Mouse (Mus musculus): ENCODE measurements around the gene Hmbs. TPM values are rescaled to one million over a fixed set of nuclear protein-coding genes. Genes with fewer than 3 reads are reported as not detected.
"Not testable (repeated sequence)": the region's sequence is repeated elsewhere in the genome, so short reads cannot be mapped to it uniquely, and the experiment has no call there.

The Hmbs gene
- polyA plus RNA-seq, 1 experiment from 2014 or later = 1,466 TPM

GRCm38 (mm10) chr9:44343290-44343689, 738 bp downstream of the Hmbs start:
- H3K9me3 ChIP-seq (replicated peaks) = no peaks in the 10 kb centered on the region
- WGBS (ENCODE audit: insufficient replicate concordance) = 1% methylated on average over 6 of the region's 6 CpGs
- ATAC-seq (ENCODE audit: insufficient read depth) = peak; percentile 78
- peaks cover 43% of the 10 kb centered on the region for H3K4me1 ChIP-seq (replicated peaks)
- peak overlapping the region; percentile 82 for H3K4me2 ChIP-seq
- H3K27ac ChIP-seq (replicated peaks) = peak overlapping the region; percentile 100
- peak overlapping the region; percentile 96 for H3K9ac ChIP-seq
- H3K4me3 ChIP-seq (replicated peaks) = peak overlapping the region; percentile 81
- H3K36me3 ChIP-seq (replicated peaks) = peaks cover 62% of the 10 kb centered on the region
- H3K27me3 ChIP-seq = no peaks in the 10 kb centered on the region

DNA sequence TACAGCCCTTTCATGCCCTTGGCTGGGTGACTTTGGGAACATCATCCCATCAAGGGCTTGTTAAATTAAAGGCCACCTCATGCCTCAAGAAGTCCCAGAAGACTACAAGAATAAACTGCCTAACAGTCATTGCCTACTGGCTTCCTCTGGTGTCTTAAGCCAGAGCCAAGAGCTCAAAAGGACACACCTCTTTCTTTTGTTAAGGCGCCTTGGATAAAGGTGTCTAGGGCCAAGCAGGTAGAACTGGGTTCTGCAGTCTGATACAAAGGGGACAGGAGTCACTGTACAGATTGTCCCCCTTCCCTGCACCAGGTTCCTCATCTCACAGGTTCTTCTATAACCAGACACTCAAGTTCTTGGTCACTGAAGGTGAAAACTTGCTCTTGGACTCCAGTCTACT, 1.4 kb downstream of the Hmbs start:
- peak overlapping the region; percentile 82 for H3K4me2 ChIP-seq
- no peaks in the 10 kb centered on the region for H3K9me3 ChIP-seq (replicated peaks)
- H3K27me3 ChIP-seq = no peaks in the 10 kb centered on the region
- H3K4me1 ChIP-seq (replicated peaks) = peaks cover 49% of the 10 kb centered on the region
- ATAC-seq (ENCODE audit: insufficient read depth) = peak; percentile 7
- WGBS (ENCODE audit: insufficient replicate concordance) = 27% methylated on average over 1 of the region's 1 CpGs
- H3K27ac ChIP-seq (replicated peaks) = peak overlapping the region; percentile 100
- H3K4me3 ChIP-seq (replicated peaks) = peak overlapping the region; percentile 81
- H3K36me3 ChIP-seq (replicated peaks) = peaks cover 62% of the 10 kb centered on the region
- peak overlapping the region; percentile 96 for H3K9ac ChIP-seq

DNA sequence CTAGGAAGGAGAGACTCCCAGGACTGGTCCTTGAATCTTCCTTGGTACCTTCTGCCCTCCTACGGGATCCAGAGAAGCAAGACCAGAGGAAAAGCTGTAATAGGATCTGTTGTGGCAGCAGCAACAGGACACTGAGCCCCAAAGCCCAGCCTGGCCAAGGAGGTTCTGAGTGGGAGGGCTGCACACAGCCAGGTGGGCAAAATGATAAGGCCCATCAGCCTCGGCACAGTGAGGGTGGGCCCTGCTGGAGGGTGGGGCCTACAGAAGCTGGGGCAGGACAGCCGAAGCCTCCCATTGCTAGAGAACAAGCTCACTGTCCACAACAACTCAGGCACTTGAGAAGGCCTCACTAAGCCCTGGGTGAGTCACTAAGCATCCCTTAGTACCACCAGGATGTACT, 1.9 kb downstream of the Hmbs start:
- H3K9ac ChIP-seq = peak overlapping the region; percentile 96
- peak overlapping the region; percentile 81 for H3K4me3 ChIP-seq (replicated peaks)
- no peaks in the 10 kb centered on the region for H3K9me3 ChIP-seq (replicated peaks)
- peaks cover 62% of the 10 kb centered on the region for H3K36me3 ChIP-seq (replicated peaks)
- peak overlapping the region; percentile 100 for H3K27ac ChIP-seq (replicated peaks)
- peak overlapping the region; percentile 82 for H3K4me2 ChIP-seq
- WGBS (ENCODE audit: insufficient replicate concordance) = 17% methylated on average over 3 of the region's 3 CpGs
- ATAC-seq (ENCODE audit: insufficient read depth) = peak; percentile 78
- H3K4me1 ChIP-seq (replicated peaks) = peaks cover 51% of the 10 kb centered on the region
- no peaks in the 10 kb centered on the region for H3K27me3 ChIP-seq

GRCm38 (mm10) chr9:44341487-44341886, 2.5 kb downstream of the Hmbs start:
- H3K9ac ChIP-seq = peak overlapping the region; percentile 96
- H3K4me3 ChIP-seq (replicated peaks) = peak overlapping the region; percentile 81
- no peak for ATAC-seq (ENCODE audit: insufficient read depth)
- peak overlapping the region; percentile 82 for H3K4me2 ChIP-seq
- H3K27me3 ChIP-seq = no peaks in the 10 kb centered on the region
- H3K4me1 ChIP-seq (replicated peaks) = peaks cover 57% of the 10 kb centered on the region
- H3K27ac ChIP-seq (replicated peaks) = peak overlapping the region; percentile 100
- H3K9me3 ChIP-seq (replicated peaks) = no peaks in the 10 kb centered on the region
- 53% methylated on average over 5 of the region's 5 CpGs for WGBS (ENCODE audit: insufficient replicate concordance)
- peaks cover 62% of the 10 kb centered on the region for H3K36me3 ChIP-seq (replicated peaks)

- H3K36me3 ChIP-seq (replicated peaks) = peaks cover 66% of the 10 kb centered on the region
- H3K4me1 ChIP-seq (replicated peaks) = peaks cover 45% of the 10 kb centered on the region
- no peak for ATAC-seq (ENCODE audit: insufficient read depth)
- peak overlapping the region; percentile 82 for H3K4me2 ChIP-seq
- peak overlapping the region; percentile 100 for H3K27ac ChIP-seq (replicated peaks)
- H3K4me3 ChIP-seq (replicated peaks) = peak overlapping the region; percentile 81
- H3K27me3 ChIP-seq = no peaks in the 10 kb centered on the region
- H3K9ac ChIP-seq = peak overlapping the region; percentile 96
- WGBS (ENCODE audit: insufficient replicate concordance) = 70% methylated on average over 5 of the region's 5 CpGs
- no peaks in the 10 kb centered on the region for H3K9me3 ChIP-seq (replicated peaks)
These were observed 5.5 kb downstream of the Hmbs start for GRCm38 (mm10) chr9:44338574-44338973.

GRCm38 (mm10) chr9:44337436-44338169, 6.4 kb downstream of the Hmbs start:
- Histone ChIP-seq H3K4me1 (replicated peaks) (peaks cover 48% of the 10 kb centered on the region), H3K27me3 (no peaks in the 10 kb centered on the region), H3K4me3 (replicated peaks) (peak overlapping the region; percentile 81), H3K9me3 (replicated peaks) (no peaks in the 10 kb centered on the region), H3K9ac (peak overlapping the region; percentile 96), H3K27ac (replicated peaks) (peak overlapping the region; percentile 100), H3K4me2 (peak overlapping the region; percentile 82), H3K36me3 (replicated peaks) (peaks cover 76% of the 10 kb centered on the region)
- no peak for ATAC-seq (ENCODE audit: insufficient read depth)
- 75% methylated on average over 9 of the region's 9 CpGs for WGBS (ENCODE audit: insufficient replicate concordance)

GRCm38 (mm10) chr9:44336964-44337363, 7.1 kb downstream of the Hmbs start:
- H3K9me3 ChIP-seq (replicated peaks) = no peaks in the 10 kb centered on the region
- H3K4me2 ChIP-seq = peak overlapping the region; percentile 82
- H3K27me3 ChIP-seq = no peaks in the 10 kb centered on the region
- peaks cover 44% of the 10 kb centered on the region for H3K4me1 ChIP-seq (replicated peaks)
- peak overlapping the region; percentile 96 for H3K9ac ChIP-seq
- H3K36me3 ChIP-seq (replicated peaks) = peaks cover 81% of the 10 kb centered on the region
- H3K4me3 ChIP-seq (replicated peaks) = peak overlapping the region; percentile 81
- peak overlapping the region; percentile 100 for H3K27ac ChIP-seq (replicated peaks)
- 49% methylated on average over 3 of the region's 3 CpGs for WGBS (ENCODE audit: insufficient replicate concordance)
- ATAC-seq (ENCODE audit: insufficient read depth) = no peak

GRCm38 (mm10) chr9:44336513-44336912, 7.5 kb downstream of the Hmbs start:
- Histone ChIP-seq H3K4me3 (replicated peaks) (peak overlapping the region; percentile 81), H3K9ac (peak overlapping the region; percentile 96), H3K4me2 (peak overlapping the region; percentile 82), H3K36me3 (replicated peaks) (peaks cover 81% of the 10 kb centered on the region), H3K4me1 (replicated peaks) (peaks cover 44% of the 10 kb centered on the region), H3K27ac (replicated peaks) (peak overlapping the region; percentile 100)
- not testable (repeated sequence) for ATAC-seq (ENCODE audit: insufficient read depth); H3K9me3 ChIP-seq (replicated peaks); H3K27me3 ChIP-seq
- WGBS (ENCODE audit: insufficient replicate concordance) = 34% methylated on average over 4 of the region's 4 CpGs

- H3K4me1 ChIP-seq (replicated peaks) = peaks cover 44% of the 10 kb centered on the region
- H3K9me3 ChIP-seq (replicated peaks) = no peaks in the 10 kb centered on the region
- peak overlapping the region; percentile 81 for H3K4me3 ChIP-seq (replicated peaks)
- peak overlapping the region; percentile 82 for H3K4me2 ChIP-seq
- peaks cover 81% of the 10 kb centered on the region for H3K36me3 ChIP-seq (replicated peaks)
- no peak for ATAC-seq (ENCODE audit: insufficient read depth)
- 0% methylated on average over 5 of the region's 5 CpGs for WGBS (ENCODE audit: insufficient replicate concordance)
- no peaks in the 10 kb centered on the region for H3K27me3 ChIP-seq
- H3K27ac ChIP-seq (replicated peaks) = peak overlapping the region; percentile 100
- H3K9ac ChIP-seq = peak overlapping the region; percentile 96
These were observed 8.0 kb downstream of the Hmbs start for GRCm38 (mm10) chr9:44336093-44336406.

- H3K36me3 ChIP-seq (replicated peaks) = peaks cover 81% of the 10 kb centered on the region
- under 1% methylated on average over 50 of the region's 50 CpGs for WGBS (ENCODE audit: insufficient replicate concordance)
- H3K9ac ChIP-seq = peak overlapping the region; percentile 96
- peak overlapping the region; percentile 100 for H3K27ac ChIP-seq (replicated peaks)
- no peaks in the 10 kb centered on the region for H3K9me3 ChIP-seq (replicated peaks)
- peak overlapping the region; percentile 82 for H3K4me2 ChIP-seq
- peaks cover 44% of the 10 kb centered on the region for H3K4me1 ChIP-seq (replicated peaks)
- peak overlapping the region; percentile 81 for H3K4me3 ChIP-seq (replicated peaks)
- peak; percentile 9; the same call in 1 of the 2 replicates for ATAC-seq (ENCODE audit: insufficient read depth)
- no peaks in the 10 kb centered on the region for H3K27me3 ChIP-seq
These were observed 8.5 kb downstream of the Hmbs start for GRCm38 (mm10) chr9:44335331-44336092.

Measured in liver, embryonic 15.5 days (tissue).